Mouse (Mus musculus): ENCODE measurements around the gene Gnai3.
A peak's percentile ranks its signal among the peaks of the same experiment; 100 is the strongest.

The Gnai3 gene

DNA sequence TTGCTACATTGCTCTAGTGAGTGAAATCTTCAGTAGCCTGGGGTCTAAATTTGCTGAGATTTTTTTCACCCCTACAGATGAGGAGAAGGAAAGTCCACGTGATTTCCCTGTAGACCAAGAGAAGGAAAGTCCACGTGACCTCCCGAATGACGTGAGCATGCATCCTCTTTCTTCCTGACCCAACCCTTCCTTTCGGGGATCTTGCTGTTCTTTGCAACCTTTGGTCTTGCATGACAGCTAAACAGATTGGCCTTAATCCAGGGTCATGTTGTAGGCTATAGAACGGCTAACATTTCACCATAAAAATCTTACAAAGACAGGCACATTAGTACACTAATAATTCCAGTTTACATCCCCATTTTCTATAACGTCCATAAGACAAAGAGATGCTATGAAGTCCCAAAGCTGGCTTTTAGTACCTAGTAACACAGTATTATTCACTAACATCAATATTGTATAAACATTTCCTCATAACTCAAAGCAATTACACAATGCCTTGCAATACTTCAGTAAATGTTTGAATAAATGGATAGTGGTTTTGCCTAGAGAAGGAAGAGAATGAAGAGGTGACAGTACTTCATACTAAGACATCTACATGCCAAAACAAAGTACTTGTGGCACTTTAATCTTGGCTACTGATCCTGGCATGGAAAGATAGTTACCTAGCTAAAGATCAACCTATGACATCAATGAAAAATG, 32.2 kb downstream of the Gnai3 start:
- DNase-seq (ENCODE audit: inconsistent age in 2 of 2, low spot score in 1 of 2) = peak in 1 of 2 experiments; percentile 60

DNA sequence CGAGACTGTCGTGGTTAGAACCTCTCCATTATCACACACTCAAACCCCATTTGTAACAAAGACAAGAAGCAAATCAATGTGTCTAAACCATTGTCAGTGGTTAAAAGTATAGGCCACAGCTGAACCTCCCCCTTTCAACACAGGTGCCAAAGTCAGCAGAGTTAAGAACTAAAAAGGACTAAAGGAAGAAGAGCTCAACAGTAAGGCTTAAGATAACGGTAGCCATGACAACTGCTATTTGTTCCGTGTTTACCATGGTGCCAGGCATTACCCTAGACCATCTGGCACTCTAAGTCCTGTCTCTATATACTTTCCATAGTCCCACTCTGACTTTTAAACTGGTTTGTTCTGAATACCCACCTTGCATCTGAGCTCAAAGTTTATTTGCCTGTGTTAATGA, 33.3 kb downstream of the Gnai3 start:
- DNase-seq (ENCODE audit: inconsistent age in 2 of 2, low spot score in 1 of 2) = no peak

DNA sequence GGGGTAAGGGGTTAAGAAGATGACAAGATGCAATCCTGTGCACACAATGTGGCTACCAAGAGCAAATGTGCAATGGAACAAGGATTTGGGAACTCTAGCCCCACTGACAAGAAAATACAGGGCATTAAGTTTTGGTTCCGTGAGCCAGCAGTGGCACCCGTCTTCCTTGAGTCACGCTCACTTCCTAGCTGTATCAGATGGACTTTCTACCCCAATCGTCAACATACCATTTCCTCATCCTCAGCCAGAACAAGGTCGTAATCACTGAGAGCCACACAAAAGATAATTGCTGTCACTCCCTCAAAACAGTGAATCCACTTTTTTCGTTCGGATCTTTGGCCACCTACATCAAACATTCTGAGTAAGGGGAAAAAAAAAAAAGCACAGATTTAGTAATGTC, 33.7 kb downstream of the Gnai3 start:
- no peak for DNase-seq (ENCODE audit: inconsistent age in 2 of 2, low spot score in 1 of 2)

DNA sequence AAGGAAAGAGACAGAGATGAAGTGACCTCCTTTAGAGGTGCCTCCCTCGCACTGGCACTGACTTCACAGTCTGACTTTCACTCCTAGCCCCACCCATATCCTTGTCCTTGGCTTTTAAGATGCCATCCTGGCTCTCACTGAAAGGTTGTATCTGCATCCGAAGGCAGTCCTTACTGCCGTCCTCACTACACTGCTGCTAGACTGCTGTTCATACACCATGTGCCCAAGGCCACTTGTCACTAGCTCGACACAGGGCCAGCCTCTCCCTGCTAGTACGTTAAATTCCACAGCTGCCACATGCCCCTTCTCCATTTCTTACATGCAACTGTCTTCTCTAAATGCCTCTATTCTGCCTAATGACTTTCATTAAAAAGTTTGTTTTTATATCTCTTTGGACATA, 34.6 kb downstream of the Gnai3 start:
- peak in 1 of 2 experiments; percentile 74 for DNase-seq (ENCODE audit: inconsistent age in 2 of 2, low spot score in 1 of 2)

DNA sequence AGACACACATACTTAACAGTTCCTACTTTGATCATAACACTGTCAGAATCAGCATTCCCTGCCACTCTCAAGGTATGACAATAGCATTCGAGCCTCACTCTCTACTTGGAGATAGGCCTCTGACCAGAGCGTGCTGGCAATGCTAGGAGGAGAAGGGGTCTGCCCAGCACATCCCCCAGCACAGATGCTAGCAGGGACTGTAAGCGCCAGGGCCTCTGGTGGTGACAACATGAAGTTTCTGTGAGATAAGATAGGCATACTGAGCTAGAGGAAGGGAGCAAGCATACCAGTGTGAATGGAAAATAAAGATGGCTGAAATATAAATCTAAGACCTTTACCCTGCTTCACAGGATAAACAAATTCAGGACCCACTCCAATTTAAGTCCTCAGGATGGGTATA, 40.7 kb downstream of the Gnai3 start:
- DNase-seq (ENCODE audit: inconsistent age in 2 of 2, low spot score in 1 of 2) = no peak

DNA sequence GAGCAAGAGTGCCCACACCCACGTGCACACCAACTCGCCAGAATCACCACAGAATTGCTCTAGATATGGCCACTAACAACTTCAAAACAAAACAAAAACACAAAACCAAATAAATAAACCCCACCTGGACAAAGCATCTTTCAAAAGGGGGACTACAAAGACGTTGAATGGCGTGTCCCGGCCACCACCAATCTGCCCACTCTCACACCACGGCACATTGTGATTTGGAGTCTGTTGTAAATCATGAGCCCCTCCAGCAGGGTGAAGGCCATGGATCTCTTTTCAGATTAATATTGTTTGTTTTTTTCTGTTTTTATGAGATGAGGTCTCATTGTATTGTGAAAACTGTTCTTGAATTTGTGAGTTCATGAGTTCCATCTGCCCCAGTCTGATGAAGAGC, 43.9 kb downstream of the Gnai3 start:
- no peak for DNase-seq (ENCODE audit: inconsistent age in 2 of 2, low spot score in 1 of 2)

DNA sequence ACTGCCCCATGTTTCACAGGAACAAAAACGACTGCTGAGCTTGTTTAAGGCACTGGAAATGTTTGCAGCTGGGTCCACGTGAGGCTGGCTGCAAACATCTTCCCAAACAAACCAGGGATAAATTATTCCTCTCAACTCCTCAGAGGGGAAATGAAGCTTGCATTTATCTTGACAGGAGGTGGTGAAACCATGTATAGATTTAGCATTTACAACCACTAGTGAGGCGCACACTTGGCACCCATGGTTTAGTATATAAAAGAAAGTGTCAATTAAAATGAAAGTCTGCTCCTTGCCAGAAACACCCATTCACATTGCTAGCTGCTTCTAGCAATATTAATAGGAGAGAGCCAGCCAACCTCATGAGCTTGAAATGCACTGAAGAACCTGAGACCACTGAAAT, 44.4 kb downstream of the Gnai3 start:
- no peak for DNase-seq (ENCODE audit: inconsistent age in 2 of 2, low spot score in 1 of 2)

DNA sequence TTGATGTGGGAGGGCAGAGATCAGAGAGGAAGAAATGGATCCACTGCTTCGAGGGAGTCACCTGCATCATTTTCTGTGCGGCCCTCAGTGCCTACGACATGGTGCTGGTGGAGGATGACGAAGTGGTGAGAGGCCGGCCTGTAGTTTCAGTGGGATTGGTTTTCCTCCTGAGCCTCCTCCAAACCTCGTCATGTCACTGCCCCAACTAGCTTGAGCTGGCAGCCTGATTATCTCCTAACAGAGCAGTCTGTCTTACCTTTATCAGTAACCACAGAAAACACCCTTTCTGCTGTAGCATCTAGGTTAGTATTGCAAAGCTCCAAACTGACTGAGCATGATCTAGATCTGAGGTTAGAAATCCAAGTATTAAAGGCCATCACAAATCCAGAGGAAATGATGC, 47.6 kb downstream of the Gnai3 start:
- no peak for DNase-seq (ENCODE audit: inconsistent age in 2 of 2, low spot score in 1 of 2)

DNA sequence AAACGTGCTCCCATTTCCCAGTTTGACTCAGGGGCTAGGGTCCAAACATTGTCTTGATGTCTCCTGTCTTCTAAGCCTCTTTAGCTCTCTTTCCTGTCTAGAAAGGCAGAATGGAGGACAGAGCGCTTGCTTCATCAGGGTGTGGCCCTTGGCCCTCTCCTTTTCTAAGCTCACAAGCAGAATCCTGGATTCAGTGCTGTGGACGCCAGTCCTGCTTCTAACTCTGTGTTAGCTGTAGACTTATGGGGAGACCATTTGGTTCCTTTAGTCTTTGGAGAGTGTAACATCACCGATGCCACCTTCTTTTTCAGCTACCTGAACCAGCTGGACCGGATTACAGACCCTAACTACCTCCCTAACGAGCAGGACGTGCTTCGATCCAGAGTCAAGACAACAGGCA, 48.3 kb downstream of the Gnai3 start:
- no peak for DNase-seq (ENCODE audit: inconsistent age in 2 of 2, low spot score in 1 of 2)

DNA sequence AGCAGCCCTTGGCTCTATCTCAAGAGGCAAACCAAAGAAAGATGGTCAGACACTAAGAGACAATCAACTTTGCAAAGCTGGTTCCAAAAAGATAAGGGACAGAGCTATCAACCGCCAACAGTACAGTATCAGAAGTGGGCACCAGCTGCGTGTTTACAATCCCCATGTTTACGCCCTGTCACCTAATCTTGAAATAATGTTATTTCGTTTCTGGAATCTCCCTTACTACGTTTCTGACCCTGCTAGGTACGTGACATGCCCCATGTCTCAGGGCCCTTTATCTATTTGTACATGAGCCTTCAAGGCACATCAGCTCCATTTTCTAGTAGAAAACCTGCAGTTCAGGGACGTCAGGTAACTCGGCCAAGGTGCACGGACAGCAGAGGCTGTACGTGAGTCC, 49.2 kb downstream of the Gnai3 start:
- peak in 1 of 2 experiments; percentile 46 for DNase-seq (ENCODE audit: inconsistent age in 2 of 2, low spot score in 1 of 2)

DNA sequence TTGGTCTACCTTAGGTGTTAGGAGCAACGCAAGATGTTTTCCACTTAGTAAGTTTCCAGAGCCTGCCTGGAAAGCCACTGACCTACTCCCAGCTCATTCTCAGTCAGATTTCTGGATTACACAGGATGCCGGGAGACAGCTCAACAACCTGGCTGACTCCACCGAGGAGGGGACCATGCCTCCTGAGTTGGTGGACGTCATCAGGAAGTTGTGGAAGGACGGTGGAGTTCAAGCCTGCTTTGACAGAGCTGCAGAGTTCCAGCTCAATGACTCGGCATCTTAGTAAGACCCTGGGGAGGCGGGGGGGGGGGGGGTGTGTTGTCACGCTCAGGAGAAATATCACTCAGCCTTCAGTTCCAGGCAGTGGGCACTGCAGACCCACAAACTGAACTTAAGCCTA, 49.7 kb downstream of the Gnai3 start:
- DNase-seq (ENCODE audit: inconsistent age in 2 of 2, low spot score in 1 of 2) = peak; percentile 26 to 73

DNA sequence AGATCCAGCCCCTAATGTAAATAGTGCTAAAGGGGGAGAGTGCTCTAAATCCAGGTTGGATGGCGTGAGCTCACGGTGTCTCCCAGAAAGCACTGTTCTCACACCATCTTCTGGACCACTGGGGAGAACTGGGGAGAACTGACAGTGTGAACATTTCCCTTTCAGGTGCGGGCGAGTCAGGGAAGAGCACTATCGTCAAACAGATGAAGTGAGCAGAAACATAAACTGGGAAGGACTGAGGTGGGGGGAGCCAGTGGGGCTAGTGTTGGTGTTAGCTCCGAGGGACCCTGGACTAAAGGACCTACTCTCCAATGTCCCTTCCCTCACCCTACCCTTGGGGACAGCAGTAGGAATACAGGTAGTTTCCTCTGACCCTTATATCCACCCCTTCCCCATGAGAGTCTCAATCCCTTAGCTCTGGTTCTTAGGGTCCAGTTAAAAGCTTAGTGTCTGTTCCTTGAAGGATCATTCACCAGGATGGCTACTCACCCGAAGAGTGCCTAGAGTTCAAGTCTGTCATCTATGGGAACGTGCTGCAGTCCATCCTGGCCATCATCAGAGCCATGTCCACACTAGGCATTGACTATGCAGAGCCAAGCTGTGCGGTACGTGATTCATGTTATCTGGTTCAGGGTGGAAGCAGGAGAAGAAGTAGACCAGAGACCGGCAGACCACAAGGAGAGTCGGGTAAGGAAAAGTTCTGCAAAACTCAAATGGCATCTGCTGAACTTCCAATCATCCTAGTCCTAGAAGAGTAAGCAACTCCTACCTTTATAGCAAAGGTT, 50.8 kb downstream of the Gnai3 start:
- DNase-seq (ENCODE audit: inconsistent age in 2 of 2, low spot score in 1 of 2) = peak in 1 of 2 experiments; percentile 40

DNA sequence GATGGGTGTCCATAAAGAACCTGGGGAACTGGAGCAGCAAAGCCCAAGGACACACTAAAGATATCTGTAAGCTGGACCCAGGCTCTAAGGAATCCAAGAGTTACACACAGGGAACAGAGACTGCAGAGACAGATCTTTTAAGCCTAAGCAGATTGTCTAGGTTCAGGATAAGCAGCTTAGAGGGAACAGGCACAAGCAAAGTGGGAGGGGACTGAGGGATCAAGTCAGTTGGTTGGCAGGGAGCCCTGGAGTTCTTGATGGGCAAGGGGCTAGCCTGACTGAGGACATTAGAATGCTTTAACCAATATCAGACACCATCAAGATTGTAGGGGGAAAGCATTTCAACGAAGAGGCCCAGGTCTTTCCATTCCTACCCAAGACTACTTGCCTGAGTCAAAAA, 51.8 kb downstream of the Gnai3 start:
- DNase-seq (ENCODE audit: inconsistent age in 2 of 2, low spot score in 1 of 2) = peak; percentile 42 to 79

DNA sequence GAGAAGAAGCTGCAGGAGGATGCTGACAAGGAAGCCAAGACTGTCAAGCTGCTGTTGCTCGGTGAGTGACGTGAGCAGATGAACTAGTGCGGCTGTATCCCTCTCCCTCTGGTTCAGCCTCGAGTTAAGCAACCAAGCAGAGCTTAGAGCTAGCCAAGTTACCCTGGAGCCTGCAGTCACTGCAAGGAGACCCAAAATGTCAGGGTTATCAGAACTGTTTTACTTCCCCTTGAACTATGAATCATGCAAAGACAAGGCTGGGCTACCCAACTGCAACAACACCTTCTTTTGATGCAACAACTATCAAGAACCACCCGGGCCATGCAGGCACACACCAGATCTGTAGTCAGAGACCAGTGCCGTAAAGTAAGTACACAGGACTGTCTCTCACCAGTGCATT, 52.6 kb downstream of the Gnai3 start:
- DNase-seq (ENCODE audit: inconsistent age in 2 of 2, low spot score in 1 of 2) = peak; percentile 86 to 92

DNA sequence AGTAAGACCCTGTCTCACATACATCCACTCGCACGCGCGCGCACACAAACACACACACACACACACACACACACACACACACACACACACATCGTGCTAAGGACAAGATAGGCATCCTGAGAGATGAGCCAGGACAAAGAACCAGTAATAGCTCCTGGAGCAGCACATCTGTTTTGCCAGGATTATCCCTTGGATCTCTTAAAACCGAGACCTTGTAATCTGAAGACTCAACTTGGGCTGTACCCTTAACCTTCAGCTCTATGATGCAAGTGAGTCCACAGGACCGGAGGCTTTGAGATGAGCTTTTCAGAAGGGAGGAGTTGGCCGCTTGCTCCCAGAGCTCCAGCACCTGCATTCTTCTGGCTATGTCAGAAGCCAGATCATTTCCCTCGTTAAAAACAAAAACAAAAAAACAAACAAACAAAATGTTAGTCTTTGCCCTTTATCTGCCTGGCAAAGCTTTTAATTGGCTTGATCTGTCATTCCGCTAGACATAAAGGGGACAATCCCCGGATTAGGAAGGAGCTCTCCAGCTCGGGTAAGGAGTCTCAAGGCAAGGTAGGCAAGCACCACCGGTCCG, 53.3 kb downstream of the Gnai3 start, which contains the start of gene Gnat2:
Gene Gnat2 (plus strand): TSS at position 254 of the 580 bp plus-strand sequence.
- peak; percentile 59 to 87 for DNase-seq (ENCODE audit: inconsistent age in 2 of 2, low spot score in 1 of 2)

DNA sequence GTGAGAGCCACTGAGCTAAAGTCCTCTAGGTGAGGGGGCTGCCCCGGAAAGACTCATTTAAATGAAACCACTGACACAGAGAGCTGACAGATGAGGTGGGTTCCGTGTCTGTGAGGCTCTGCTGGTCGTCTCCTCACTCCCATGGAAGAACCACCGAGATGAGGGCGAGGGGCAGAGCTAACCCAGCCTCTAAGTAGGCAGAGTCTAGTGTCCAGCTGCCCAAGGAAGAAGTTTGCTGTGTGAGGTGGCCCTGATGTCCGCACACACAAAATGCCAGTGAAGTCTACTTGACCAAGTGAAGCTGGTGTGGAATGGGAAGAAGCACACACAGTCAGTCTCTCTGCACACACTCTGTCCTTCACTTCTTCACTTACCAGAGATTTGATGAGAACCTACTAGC, 53.9 kb downstream of the Gnai3 start:
- peak; percentile 38 to 79 for DNase-seq (ENCODE audit: inconsistent age in 2 of 2, low spot score in 1 of 2)

DNA sequence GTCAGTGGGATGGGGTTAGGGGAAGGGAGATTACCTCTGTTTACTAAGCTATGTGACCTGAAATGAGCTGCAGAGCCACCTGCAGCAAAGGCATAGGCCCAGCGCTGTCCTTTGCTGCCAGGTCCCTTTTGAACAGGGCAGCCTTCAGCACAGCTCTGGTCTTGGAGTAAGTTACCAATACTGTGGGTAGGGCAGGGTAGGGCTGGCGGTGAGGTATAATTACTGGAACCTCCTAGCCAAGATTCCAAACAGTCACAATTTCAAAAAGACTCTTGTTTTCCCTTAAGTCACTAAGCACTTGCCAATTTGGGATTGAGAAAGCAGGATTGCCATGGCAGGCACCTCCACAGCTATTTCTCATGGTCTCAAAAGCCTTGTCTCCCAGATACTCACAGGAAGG, 55.4 kb downstream of the Gnai3 start:
- peak; percentile 10 to 62 for DNase-seq (ENCODE audit: inconsistent age in 2 of 2, low spot score in 1 of 2)

DNA sequence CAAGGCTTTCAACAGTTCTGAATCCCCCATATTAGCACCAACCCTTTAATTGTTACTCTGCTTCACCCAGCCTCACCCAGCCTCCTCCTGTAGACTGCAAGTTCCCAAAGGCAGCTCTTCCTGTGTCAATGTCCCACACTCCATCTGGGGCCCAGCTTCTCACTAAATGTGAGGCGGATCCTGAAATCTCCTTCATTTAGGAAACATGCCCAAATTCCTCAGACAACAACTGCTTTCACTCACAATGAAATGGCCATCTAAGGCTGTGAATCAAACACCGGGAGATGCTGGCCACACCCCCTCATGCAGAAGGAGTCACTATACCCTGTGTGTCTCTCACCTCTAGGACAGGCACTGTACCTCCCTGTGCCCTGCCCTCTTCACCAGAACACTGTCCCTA, 56.0 kb downstream of the Gnai3 start:
- DNase-seq (ENCODE audit: inconsistent age in 2 of 2, low spot score in 1 of 2) = peak in 1 of 2 experiments; percentile 30

DNA sequence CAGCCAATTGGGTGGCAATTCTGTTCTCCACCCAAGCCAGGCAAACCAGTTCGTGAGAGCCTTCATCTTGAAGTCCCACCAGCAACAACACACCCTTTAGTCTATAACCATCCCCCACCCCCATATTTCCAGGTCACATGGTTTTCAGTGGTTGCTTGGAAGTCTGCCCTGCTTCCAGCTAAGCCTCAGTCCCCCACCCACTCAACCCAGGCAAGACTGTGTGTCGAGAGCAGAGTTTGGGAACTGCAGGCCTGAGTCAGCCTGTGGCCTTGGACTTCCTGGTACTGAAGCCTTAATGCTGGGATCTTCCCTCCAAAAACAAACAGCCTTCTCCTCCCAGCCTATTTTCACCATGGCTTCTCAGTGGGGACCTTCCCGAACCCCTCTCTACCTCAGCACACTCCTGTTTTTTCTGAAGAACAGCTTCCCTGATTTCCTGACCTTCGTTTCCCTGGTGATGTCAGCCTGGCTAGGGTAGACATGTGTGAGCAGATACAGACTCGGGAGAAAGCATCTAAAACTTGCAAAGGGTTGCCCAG, 57.0 kb downstream of the Gnai3 start:
- DNase-seq (ENCODE audit: inconsistent age in 2 of 2, low spot score in 1 of 2) = peak; percentile 65 to 87

DNA sequence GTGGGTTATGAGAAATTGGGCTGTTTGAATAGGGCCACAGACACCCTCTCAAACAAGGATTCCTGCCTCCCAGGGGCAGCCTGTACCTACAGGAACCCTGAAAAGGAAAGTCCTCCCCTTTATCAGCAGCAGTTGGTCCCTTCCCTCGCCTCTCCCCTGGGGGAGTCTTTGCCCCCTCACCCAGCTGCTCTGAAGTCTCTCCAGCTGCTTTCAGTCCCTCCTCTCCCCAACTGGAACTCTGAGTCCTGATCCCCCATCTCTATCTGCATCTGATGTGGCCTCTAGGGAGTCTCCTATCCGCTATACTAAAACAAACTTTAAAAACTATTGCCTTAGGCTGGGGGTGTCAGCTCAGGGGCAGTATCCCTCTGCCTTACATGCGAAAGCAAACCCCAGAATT, 58.6 kb downstream of the Gnai3 start:
- DNase-seq (ENCODE audit: inconsistent age in 2 of 2, low spot score in 1 of 2) = peak in 1 of 2 experiments; percentile 31

DNA sequence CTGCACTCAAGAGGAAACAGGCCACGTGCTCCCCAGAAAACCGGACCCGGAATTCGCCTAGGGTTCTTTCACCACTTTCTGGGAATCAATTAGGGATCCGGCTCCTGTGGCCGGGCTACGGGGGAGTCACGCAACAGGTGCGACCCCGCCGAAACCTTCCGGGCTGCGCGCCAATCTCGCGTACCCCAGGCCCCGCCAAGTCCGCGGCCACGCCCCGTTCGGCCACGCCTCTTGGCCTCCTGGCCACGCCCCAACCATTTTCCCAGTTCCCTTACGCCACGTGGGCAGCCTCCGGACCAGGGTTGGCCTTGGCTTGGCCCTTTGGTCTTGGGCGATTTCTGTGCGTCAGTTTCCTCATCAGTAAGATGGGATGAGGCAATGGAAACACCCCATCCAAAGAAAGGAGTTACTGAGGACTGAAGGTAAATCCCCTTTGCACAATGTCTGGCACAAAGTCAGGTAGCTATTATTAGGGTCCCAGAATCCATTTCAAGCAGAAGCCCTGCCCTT, 59.4 kb downstream of the Gnai3 start, which contains the start of gene Ampd2:
Gene Ampd2 (minus strand): TSS at position 182 of the 510 bp plus-strand sequence.
- DNase-seq (ENCODE audit: inconsistent age in 2 of 2, low spot score in 1 of 2) = peak; percentile 95 to 98

Measured in adrenal gland, adult (tissue).